Mouse (Mus musculus): Measurements from ENCODE around the gene Gm20388. TPM values are rescaled to one million over a fixed set of nuclear protein-coding genes. Genes with fewer than 3 reads are reported as not detected.

The Gm20388 gene
- polyA plus RNA-seq, 1 experiment from 2014 or later: not detected

DNA sequence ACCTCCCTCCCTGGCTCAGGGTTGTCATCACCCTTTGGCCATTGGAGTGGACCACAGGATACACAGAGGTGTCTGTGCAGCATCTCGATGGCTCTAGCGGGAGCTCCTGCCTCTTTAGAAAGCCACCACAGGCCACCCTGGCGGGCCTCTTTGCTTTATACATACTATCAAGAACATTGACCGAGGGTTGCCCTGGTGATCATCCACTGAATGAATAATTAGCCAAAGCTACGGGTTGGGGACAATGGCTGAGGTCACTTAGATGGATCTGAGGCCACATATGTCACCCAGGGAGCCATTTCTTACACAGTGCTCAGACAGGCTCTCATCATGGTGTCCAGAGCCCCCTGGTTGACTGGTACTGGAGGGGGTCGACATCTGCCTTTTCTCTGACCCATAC is 107.7 kb downstream of the Gm20388 start:
- Histone ChIP-seq H3K4me1 (ENCODE audit: control insufficient read depth in 2 of 2, insufficient read depth in 2 of 2, low read length in 2 of 2) (peaks cover 7 to 8% of the 10 kb centered on the region in 2 experiments; a peak in 3 of 4 replicates), H3K9me3 (ENCODE audit: control insufficient read depth, low read length) (no peaks in the 10 kb centered on the region), H3K27me3 (ENCODE audit: control insufficient read depth, insufficient read depth, low read length) (no peaks in the 10 kb centered on the region), H3K27ac (replicated peaks in 1 of 2; ENCODE audit: control insufficient read depth in 1 of 2, insufficient read depth in 1 of 2, low read depth in 2 of 2, low read length in 2 of 2) (no peak overlapping the region), H3K4me2 (ENCODE audit: low read length) (no peak overlapping the region), H3K4me3 (ENCODE audit: control insufficient read depth in 1 of 2, insufficient read depth in 1 of 2, low read depth in 1 of 2, low read length in 2 of 2) (no peak overlapping the region), H3K9ac (ENCODE audit: low read length) (no peak overlapping the region), H3K36me3 (ENCODE audit: control insufficient read depth, insufficient read depth, low read length) (no peaks in the 10 kb centered on the region)
- WGBS: 80% methylated on average over 6 of the region's 6 CpGs
- no peak for ATAC-seq (ENCODE audit: insufficient number of reproducible peaks, insufficient read depth, low FRiP score, low read depth)

DNA sequence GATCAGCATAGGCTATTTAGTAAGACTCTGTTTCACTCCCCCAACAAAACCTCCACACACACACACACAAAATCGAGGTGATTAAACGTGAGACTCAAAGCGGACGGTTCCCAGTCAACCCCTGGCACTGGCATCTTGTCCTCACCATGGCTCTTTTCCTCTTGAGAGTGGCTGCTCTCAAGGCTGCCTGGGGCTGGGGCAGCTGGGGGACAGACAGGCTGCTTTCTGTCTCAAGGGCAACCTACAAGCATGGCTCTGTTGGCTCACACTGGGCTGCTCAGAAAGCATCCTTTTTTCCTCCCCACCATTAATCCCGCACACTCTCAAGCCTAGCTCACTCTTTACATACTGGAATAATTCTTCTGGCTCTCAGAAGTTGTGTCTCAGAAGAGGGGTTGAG is 108.7 kb downstream of the Gm20388 start:
- Histone ChIP-seq H3K4me2 (ENCODE audit: low read length) (no peak overlapping the region), H3K27ac (replicated peaks in 1 of 2; ENCODE audit: control insufficient read depth in 1 of 2, insufficient read depth in 1 of 2, low read depth in 2 of 2, low read length in 2 of 2) (no peak overlapping the region), H3K36me3 (ENCODE audit: control insufficient read depth, insufficient read depth, low read length) (no peaks in the 10 kb centered on the region), H3K9me3 (ENCODE audit: control insufficient read depth, low read length) (no peaks in the 10 kb centered on the region), H3K4me3 (ENCODE audit: control insufficient read depth in 1 of 2, insufficient read depth in 1 of 2, low read depth in 1 of 2, low read length in 2 of 2) (no peak overlapping the region), H3K27me3 (ENCODE audit: control insufficient read depth, insufficient read depth, low read length) (no peaks in the 10 kb centered on the region), H3K4me1 (ENCODE audit: control insufficient read depth in 2 of 2, insufficient read depth in 2 of 2, low read length in 2 of 2) (peaks cover 4% of the 10 kb centered on the region in 2 experiments; a peak in 3 of 4 replicates), H3K9ac (ENCODE audit: low read length) (no peak overlapping the region)
- ATAC-seq (ENCODE audit: insufficient number of reproducible peaks, insufficient read depth, low FRiP score, low read depth): no peak
- WGBS: 70% methylated on average over 5 of the region's 5 CpGs

DNA sequence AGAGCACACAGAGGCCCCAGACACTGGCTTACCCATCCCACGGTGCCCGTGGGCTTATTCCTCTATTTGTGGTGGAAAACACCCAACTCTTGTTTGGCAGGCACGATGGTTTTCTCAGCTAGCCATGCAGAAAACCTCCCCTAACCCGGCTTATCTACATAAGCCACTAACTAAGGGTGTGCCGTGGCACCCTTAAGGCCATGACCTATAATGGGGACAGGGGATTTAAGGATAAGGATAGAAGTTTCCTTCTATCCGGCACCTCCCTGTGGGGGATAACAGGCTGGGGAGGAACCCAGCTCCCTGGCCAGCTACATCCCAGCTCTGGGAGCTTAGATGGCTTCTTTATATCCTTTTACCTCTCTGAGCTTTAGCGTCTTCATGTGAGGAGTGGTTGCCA is 109.7 kb downstream of the Gm20388 start:
- WGBS: 56% methylated on average over 7 of the region's 7 CpGs
- Histone ChIP-seq H3K4me1 (ENCODE audit: control insufficient read depth in 2 of 2, insufficient read depth in 2 of 2, low read length in 2 of 2) (no peaks in the 10 kb centered on the region), H3K4me2 (ENCODE audit: low read length) (no peak overlapping the region), H3K9me3 (ENCODE audit: control insufficient read depth, low read length) (no peaks in the 10 kb centered on the region), H3K4me3 (ENCODE audit: control insufficient read depth in 1 of 2, insufficient read depth in 1 of 2, low read depth in 1 of 2, low read length in 2 of 2) (no peak overlapping the region), H3K27me3 (ENCODE audit: control insufficient read depth, insufficient read depth, low read length) (no peaks in the 10 kb centered on the region), H3K27ac (replicated peaks in 1 of 2; ENCODE audit: control insufficient read depth in 1 of 2, insufficient read depth in 1 of 2, low read depth in 2 of 2, low read length in 2 of 2) (no peak overlapping the region), H3K36me3 (ENCODE audit: control insufficient read depth, insufficient read depth, low read length) (no peaks in the 10 kb centered on the region), H3K9ac (ENCODE audit: low read length) (no peak overlapping the region)
- no peak for ATAC-seq (ENCODE audit: insufficient number of reproducible peaks, insufficient read depth, low FRiP score, low read depth)

DNA sequence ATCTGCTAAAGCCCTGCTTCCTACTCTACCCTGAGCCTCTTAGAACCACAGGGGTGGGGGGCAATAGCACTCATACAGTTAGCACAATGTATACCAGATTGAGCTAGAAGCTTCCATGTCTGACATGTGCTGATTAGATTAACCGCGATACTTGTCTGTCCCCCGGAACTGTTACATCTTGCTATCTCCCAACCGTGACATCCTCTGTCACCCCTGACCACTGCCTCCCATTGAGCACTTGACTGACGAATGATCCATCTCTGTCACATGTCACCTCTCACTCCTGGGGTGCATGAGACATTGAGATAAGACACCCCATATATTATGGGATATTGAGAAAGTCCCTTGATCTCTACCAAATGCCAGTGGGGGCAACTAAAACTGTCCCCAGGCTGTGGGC is 115.6 kb downstream of the Gm20388 start:
- H3K9ac ChIP-seq (ENCODE audit: low read length): no peak overlapping the region
- H3K9me3 ChIP-seq (ENCODE audit: control insufficient read depth, low read length): no peaks in the 10 kb centered on the region
- H3K27ac ChIP-seq (replicated peaks in 1 of 2; ENCODE audit: control insufficient read depth in 1 of 2, insufficient read depth in 1 of 2, low read depth in 2 of 2, low read length in 2 of 2): no peak overlapping the region
- no peak for ATAC-seq (ENCODE audit: insufficient number of reproducible peaks, insufficient read depth, low FRiP score, low read depth)
- no peak overlapping the region for H3K4me3 ChIP-seq (ENCODE audit: control insufficient read depth in 1 of 2, insufficient read depth in 1 of 2, low read depth in 1 of 2, low read length in 2 of 2)
- no peak overlapping the region for H3K4me2 ChIP-seq (ENCODE audit: low read length)
- 43% methylated on average over 5 of the region's 5 CpGs for WGBS
- no peaks in the 10 kb centered on the region for H3K36me3 ChIP-seq (ENCODE audit: control insufficient read depth, insufficient read depth, low read length)
- H3K27me3 ChIP-seq (ENCODE audit: control insufficient read depth, insufficient read depth, low read length): no peaks in the 10 kb centered on the region
- H3K4me1 ChIP-seq (ENCODE audit: control insufficient read depth in 2 of 2, insufficient read depth in 2 of 2, low read length in 2 of 2): no peaks in the 10 kb centered on the region

DNA sequence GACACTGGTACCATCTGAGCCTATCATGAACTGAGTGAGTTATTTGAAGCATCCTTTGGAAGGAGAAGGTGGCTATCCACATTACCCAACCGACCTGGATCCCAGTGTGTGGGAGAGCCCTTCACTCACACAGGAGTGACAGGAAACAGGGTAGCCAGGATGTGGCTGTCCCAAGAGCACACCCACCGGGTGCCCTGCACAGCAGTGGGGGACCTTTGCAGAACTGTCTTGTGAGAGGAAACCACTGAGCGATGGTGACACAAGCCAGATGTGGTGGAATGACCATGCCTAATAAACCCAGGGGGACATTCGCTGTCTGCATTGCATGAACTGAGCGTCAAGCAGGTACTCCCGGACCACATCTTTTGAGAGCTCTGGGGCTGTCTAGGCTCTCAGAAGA is 116.3 kb downstream of the Gm20388 start:
- Histone ChIP-seq H3K36me3 (ENCODE audit: control insufficient read depth, insufficient read depth, low read length) (no peaks in the 10 kb centered on the region), H3K27ac (replicated peaks in 1 of 2; ENCODE audit: control insufficient read depth in 1 of 2, insufficient read depth in 1 of 2, low read depth in 2 of 2, low read length in 2 of 2) (no peak overlapping the region), H3K4me2 (ENCODE audit: low read length) (no peak overlapping the region), H3K4me3 (ENCODE audit: control insufficient read depth in 1 of 2, insufficient read depth in 1 of 2, low read depth in 1 of 2, low read length in 2 of 2) (no peak overlapping the region), H3K9ac (ENCODE audit: low read length) (no peak overlapping the region), H3K9me3 (ENCODE audit: control insufficient read depth, low read length) (no peaks in the 10 kb centered on the region), H3K4me1 (ENCODE audit: control insufficient read depth in 2 of 2, insufficient read depth in 2 of 2, low read length in 2 of 2) (no peaks in the 10 kb centered on the region), H3K27me3 (ENCODE audit: control insufficient read depth, insufficient read depth, low read length) (no peaks in the 10 kb centered on the region)
- WGBS: 64% methylated on average over 6 of the region's 6 CpGs
- ATAC-seq (ENCODE audit: insufficient number of reproducible peaks, insufficient read depth, low FRiP score, low read depth): no peak

DNA sequence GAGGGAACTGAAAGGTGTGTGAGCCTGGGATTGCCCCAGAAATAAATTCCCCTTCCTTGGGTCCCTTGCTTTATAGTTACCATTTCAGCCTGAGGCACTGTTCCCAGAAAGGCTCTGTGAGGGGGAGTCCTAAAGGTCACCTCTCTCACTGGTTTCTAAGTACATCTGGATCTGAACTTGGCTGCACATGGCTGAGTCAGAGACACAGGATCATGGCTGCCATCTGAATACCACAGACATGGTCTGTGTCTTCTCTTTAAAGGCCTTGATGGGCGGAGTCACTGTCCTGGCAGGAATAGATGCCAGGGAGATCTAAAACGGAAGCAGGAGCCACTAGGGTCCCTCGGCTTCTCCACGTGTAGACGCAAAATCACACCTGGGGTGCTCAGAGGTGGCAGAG is 119.8 kb downstream of the Gm20388 start:
- ATAC-seq (ENCODE audit: insufficient number of reproducible peaks, insufficient read depth, low FRiP score, low read depth): no peak

DNA sequence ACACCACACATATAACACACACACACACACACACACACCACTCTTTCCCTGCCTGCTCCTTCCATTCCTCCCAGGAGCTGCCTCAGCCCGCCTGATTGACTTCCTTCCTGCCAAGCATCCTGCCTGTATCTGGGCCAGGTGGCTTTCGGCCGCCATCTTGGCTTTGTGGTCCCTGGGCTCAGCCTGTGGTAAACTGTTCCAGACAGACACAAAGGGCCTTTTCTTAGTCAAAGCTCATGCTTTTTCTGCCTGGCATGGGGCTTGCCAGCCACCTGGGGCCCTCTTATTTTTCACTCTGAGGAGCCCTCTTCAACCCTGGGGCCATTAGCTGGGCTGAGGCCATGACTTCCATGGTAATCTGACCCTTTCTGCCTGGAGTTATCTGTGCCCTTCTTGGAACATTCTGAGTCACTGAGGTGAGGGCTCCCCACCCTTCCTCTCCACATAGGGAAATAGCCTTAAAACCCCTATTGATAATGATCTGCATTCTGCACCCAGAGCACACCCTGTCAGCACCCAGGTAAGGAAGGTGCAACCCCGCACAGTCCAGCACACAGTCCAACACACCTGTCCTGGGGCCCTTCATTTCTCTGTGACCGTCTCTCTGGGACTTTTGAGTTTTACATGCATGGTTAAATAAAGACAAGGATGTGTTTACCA is 122.0 kb downstream of the Gm20388 start:
- no peak for ATAC-seq (ENCODE audit: insufficient number of reproducible peaks, insufficient read depth, low FRiP score, low read depth)
- no peak overlapping the region for H3K27ac ChIP-seq (replicated peaks in 1 of 2; ENCODE audit: control insufficient read depth in 1 of 2, insufficient read depth in 1 of 2, low read depth in 2 of 2, low read length in 2 of 2)
- WGBS: 89% methylated on average over 5 of the region's 5 CpGs
- H3K36me3 ChIP-seq (ENCODE audit: control insufficient read depth, insufficient read depth, low read length): no peaks in the 10 kb centered on the region
- H3K27me3 ChIP-seq (ENCODE audit: control insufficient read depth, insufficient read depth, low read length): no peaks in the 10 kb centered on the region
- H3K9ac ChIP-seq (ENCODE audit: low read length): no peak overlapping the region
- H3K9me3 ChIP-seq (ENCODE audit: control insufficient read depth, low read length): no peaks in the 10 kb centered on the region
- H3K4me3 ChIP-seq (ENCODE audit: control insufficient read depth in 1 of 2, insufficient read depth in 1 of 2, low read depth in 1 of 2, low read length in 2 of 2): no peak overlapping the region
- H3K4me1 ChIP-seq (ENCODE audit: control insufficient read depth in 2 of 2, insufficient read depth in 2 of 2, low read length in 2 of 2): peaks cover 19 to 20% of the 10 kb centered on the region in 2 experiments
- no peak overlapping the region for H3K4me2 ChIP-seq (ENCODE audit: low read length)

More for the DNA sequence above, 119.8 kb downstream of the Gm20388 start:
- 70% methylated on average over 5 of the region's 5 CpGs for WGBS
- Histone ChIP-seq H3K27me3 (ENCODE audit: control insufficient read depth, insufficient read depth, low read length) (no peaks in the 10 kb centered on the region), H3K4me2 (ENCODE audit: low read length) (no peak overlapping the region), H3K9ac (ENCODE audit: low read length) (no peak overlapping the region), H3K4me3 (ENCODE audit: control insufficient read depth in 1 of 2, insufficient read depth in 1 of 2, low read depth in 1 of 2, low read length in 2 of 2) (no peak overlapping the region), H3K36me3 (ENCODE audit: control insufficient read depth, insufficient read depth, low read length) (no peaks in the 10 kb centered on the region), H3K4me1 (ENCODE audit: control insufficient read depth in 2 of 2, insufficient read depth in 2 of 2, low read length in 2 of 2) (no peaks in the 10 kb centered on the region), H3K27ac (replicated peaks in 1 of 2; ENCODE audit: control insufficient read depth in 1 of 2, insufficient read depth in 1 of 2, low read depth in 2 of 2, low read length in 2 of 2) (no peak overlapping the region), H3K9me3 (ENCODE audit: control insufficient read depth, low read length) (no peaks in the 10 kb centered on the region)

DNA sequence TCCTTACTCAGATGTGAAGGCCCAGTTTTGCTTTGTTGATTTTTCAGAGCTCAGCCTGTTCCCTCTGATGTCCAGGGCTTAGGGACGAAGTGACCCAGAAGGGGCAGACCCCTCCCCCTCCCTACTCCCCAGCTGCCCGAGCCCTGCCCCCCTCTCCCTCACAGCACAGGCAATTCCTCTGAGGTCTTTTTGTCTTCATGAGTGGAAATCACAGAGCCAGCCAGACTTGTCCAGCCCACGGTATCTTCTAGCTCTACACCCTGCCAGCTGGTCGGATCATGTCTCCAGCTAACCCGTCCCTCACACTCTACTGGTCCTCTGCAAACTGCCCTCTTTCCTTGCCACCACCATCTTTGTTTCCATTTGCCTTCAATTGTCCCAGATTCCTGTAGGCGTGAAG is 123.8 kb downstream of the Gm20388 start:
- Histone ChIP-seq H3K9ac (ENCODE audit: low read length) (no peak overlapping the region), H3K4me1 (ENCODE audit: control insufficient read depth in 2 of 2, insufficient read depth in 2 of 2, low read length in 2 of 2) (peaks cover 21 to 25% of the 10 kb centered on the region in 2 experiments), H3K4me3 (ENCODE audit: control insufficient read depth in 1 of 2, insufficient read depth in 1 of 2, low read depth in 1 of 2, low read length in 2 of 2) (no peak overlapping the region), H3K27ac (replicated peaks in 1 of 2; ENCODE audit: control insufficient read depth in 1 of 2, insufficient read depth in 1 of 2, low read depth in 2 of 2, low read length in 2 of 2) (no peak overlapping the region), H3K27me3 (ENCODE audit: control insufficient read depth, insufficient read depth, low read length) (peaks cover 16% of the 10 kb centered on the region), H3K4me2 (ENCODE audit: low read length) (no peak overlapping the region), H3K36me3 (ENCODE audit: control insufficient read depth, insufficient read depth, low read length) (no peaks in the 10 kb centered on the region), H3K9me3 (ENCODE audit: control insufficient read depth, low read length) (no peaks in the 10 kb centered on the region)
- ATAC-seq (ENCODE audit: insufficient number of reproducible peaks, insufficient read depth, low FRiP score, low read depth): no peak
- WGBS: 66% methylated on average over 6 of the region's 6 CpGs

All from heart, embryonic 14.5 days (tissue).